Mouse (Mus musculus) ES-E14 (cell line): ENCODE data around the gene Clk2. TPM values are rescaled to one million over a fixed set of nuclear protein-coding genes. Genes with fewer than 3 reads are reported as not detected.

ENCODE experiments used
- DNase-seq: peaks from one replicate; pipeline ENCODE4 v3.0.0-alpha.2; 2013; ENCODE audit warnings: low read depth, low spot score
- H3K27ac ChIP-seq: 2 replicates; pipeline ENCODE4 v1.5.1; 2012; ENCODE audit warnings: low read depth, mild to moderate bottlenecking, low read length, moderate library complexity, mixed read lengths; ENCODE audit not compliant: poor library complexity, insufficient read depth, severe bottlenecking
- H3K36me3 ChIP-seq: 2 replicates; pipeline ENCODE4 v1.6.1; 2012; ENCODE audit warnings: mild to moderate bottlenecking, low read length, moderate library complexity, mixed read lengths; ENCODE audit not compliant: control insufficient read depth, poor library complexity, insufficient read depth, severe bottlenecking
- H3K4me1 ChIP-seq, 2 experiments: fragments of 150-350 bp in 1 of 2; sonication (generic) in 1 of 2; 2 replicates each; pipeline ENCODE4 v1.6.1; 2012; ENCODE audit warnings: low read length in 2 of 2, mild to moderate bottlenecking in 1 of 2, mixed read lengths in 1 of 2; ENCODE audit not compliant: control insufficient read depth in 2 of 2, insufficient read depth in 2 of 2, poor library complexity in 1 of 2
- H3K4me3 ChIP-seq, 2 experiments: fragments of 150-350 bp in 1 of 2; sonication (generic) in 1 of 2; 2 replicates each; pipeline ENCODE4 v1.5.1; 2012; ENCODE audit warnings: low read length in 2 of 2, low read depth in 1 of 2, mild to moderate bottlenecking in 1 of 2, mixed read lengths in 1 of 2; ENCODE audit not compliant: insufficient read depth in 1 of 2, poor library complexity in 1 of 2, severe bottlenecking in 1 of 2
- H3K9ac ChIP-seq: 2 replicates; pipeline ENCODE4 v1.6.1; 2012; ENCODE audit warnings: low read depth, mild to moderate bottlenecking, low read length, mixed read lengths; ENCODE audit not compliant: poor library complexity, insufficient read depth, severe bottlenecking
- H3K9me3 ChIP-seq: fragments of 150-350 bp; sonication (generic); 2 replicates; pipeline ENCODE4 v1.6.1; 2012; ENCODE audit warnings: low read depth, mild to moderate bottlenecking, low read length; ENCODE audit not compliant: control insufficient read depth, insufficient read depth
- CHD2 ChIP-seq: IDR thresholded peaks from 2 replicates; pipeline ENCODE4 v1.6.1; 2014; ENCODE audit warnings: mild to moderate bottlenecking, low read depth, low read length, inconsistent platforms
- HCFC1 ChIP-seq: IDR thresholded peaks from 2 replicates; pipeline ENCODE4 v1.6.1; 2012; ENCODE audit warnings: low read length, inconsistent platforms, borderline replicate concordance; ENCODE audit not compliant: insufficient read depth
- MAFK ChIP-seq: IDR thresholded peaks from 2 replicates; pipeline ENCODE4 v1.6.1; 2014; ENCODE audit warnings: mild to moderate bottlenecking, low read depth, low read length, inconsistent platforms; ENCODE audit not compliant: insufficient read depth
- ZC3H11A ChIP-seq: IDR thresholded peaks from 2 replicates; pipeline ENCODE4 v1.6.1; 2012; ENCODE audit warnings: low read depth, mild to moderate bottlenecking, inconsistent platforms, low read length, borderline replicate concordance
- ZNF384 ChIP-seq: IDR thresholded peaks from 2 replicates; pipeline ENCODE4 v1.6.1; 2012; ENCODE audit warnings: low read depth, low read length, inconsistent platforms
- in situ Hi-C, 2 experiments: fragments of 600-800 bp; cut with MboI; formaldehyde crosslinking; loops; one replicate each; pipeline ENCODE4 v1.15.1; 2025; ENCODE audit warnings: low sequenced_read_pairs in 2 of 2, inconsistent platforms in 1 of 2; ENCODE audit not compliant: unreplicated experiment in 2 of 2
- total RNA-seq: library from RNA; depleted of rRNA; stranded (reverse); fragments of 300-350 nt; gene quantifications from 2 replicates; pipeline ENCODE4 v1.2.3, GENCODE M21; 2012

Clk2 gene
- total RNA-seq, 1 experiment, result 42.0 TPM

GRCm38 (mm10) chr3:89182531-89183057 is 18.0 kb downstream of the Clk2 start:
- in situ Hi-C loops, result no loop called here
- Histone ChIP-seq H3K9me3 (no peaks in the 10 kb centered on the region), H3K9ac (no peak overlapping the region), H3K4me3 (peak overlapping the region in 1 of 2 experiments; percentile 83; a peak in 1 of 4 replicates), H3K36me3 (peaks cover 19% of the 10 kb centered on the region), H3K4me1 (peaks cover 6 to 22% of the 10 kb centered on the region in 2 experiments; a peak in 3 of 4 replicates), H3K27ac (no peak overlapping the region)
- TF ChIP-seq HCFC1, result no peak
- TF ChIP-seq ZC3H11A, result no peak
- no peak for TF ChIP-seq MAFK
- TF ChIP-seq CHD2, result no peak
- no peak for TF ChIP-seq ZNF384
- DNase-seq, result no peak

DNA sequence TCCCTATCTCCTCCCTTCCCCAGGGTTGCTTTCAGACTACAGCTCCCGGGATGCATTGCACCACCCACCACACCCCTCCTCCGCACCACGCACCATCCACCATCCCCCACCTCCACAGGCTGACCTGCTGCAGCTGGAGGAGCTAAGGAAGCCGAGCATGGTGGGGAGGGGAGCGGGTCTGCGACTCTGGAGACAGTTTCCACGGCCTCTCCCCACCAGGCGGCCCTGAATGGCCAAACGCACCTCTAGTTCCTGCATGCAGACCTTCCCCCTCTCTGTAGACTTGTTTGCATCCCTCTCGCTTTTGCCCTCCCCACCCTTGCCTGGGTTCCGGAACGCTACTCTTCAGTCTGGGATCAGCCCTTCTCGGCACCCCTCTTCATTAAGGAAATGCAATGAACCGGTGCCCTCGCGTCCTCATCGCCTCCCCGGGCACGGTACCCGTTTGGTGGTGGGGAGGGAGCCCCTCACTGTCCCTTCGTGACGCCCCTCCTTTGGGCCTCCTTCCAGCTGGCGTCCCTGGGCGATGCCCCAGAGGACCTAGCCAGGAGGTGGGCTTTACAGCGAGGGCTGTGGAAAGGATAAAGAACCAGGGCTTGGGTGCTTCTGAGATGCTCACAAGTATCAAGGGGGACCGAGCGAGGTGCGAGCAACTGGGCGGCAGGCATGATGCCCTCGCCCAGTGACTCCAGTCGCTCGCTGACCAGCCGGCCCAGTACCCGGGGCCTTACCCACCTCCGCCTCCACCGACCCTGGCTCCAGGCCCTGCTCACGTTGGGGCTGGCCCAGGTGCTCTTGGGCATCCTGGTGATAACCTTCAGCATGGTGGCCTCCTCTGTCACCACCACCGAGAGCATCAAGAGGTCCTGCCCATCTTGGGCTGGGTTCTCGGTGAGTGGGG is 18.7 kb downstream of the Clk2 start, which contains the start of gene Fam189b:
Fam189b (plus strand) TSS at position 86 of the 901 bp plus-strand sequence.
- no peaks in the 10 kb centered on the region for H3K9me3 ChIP-seq
- H3K9ac ChIP-seq, result peak within 1 kb of the TSS; percentile 79
- H3K4me1 ChIP-seq, result peaks cover 6 to 27% of the 10 kb centered on the region in 2 experiments; a peak in 3 of 4 replicates
- peaks cover 19% of the 10 kb centered on the region for H3K36me3 ChIP-seq
- peak within 1 kb of the TSS; percentile 72 to 83 for H3K4me3 ChIP-seq
- DNase-seq, result peak; percentile 77
- peak; percentile 89 for TF ChIP-seq HCFC1
- no peak for TF ChIP-seq ZNF384
- in situ Hi-C loops, result no loop called here
- H3K27ac ChIP-seq, result no peak within 1 kb of the TSS

DNA sequence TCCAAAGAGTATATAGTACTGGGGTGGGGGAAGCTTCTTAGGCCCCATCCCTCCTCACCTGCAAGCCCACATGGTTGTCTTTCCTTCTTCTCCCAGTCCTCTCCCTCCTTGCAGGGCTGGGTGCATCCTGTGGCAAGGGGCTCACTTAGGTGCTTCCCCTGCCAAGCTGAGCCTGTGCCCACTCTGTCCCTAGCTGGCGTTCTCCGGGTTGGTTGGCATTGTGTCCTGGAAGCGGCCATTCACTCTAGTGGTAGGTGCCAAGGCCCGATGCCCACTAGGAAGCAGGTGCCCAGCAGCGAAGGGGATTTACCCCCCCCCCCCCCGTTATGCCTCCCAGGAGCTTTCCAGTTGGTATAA is 19.3 kb downstream of the Clk2 start:
- no peak overlapping the region for H3K27ac ChIP-seq
- H3K9ac ChIP-seq, result peak overlapping the region; percentile 79; the same call in 1 of the 2 replicates
- DNase-seq, result no peak
- peak overlapping the region; percentile 72 to 83; a peak in 3 of 4 replicates for H3K4me3 ChIP-seq
- no peaks in the 10 kb centered on the region for H3K9me3 ChIP-seq
- in situ Hi-C loops, result no loop called here
- H3K36me3 ChIP-seq, result peaks cover 18% of the 10 kb centered on the region
- peaks cover 5 to 26% of the 10 kb centered on the region in 2 experiments; a peak in 3 of 4 replicates for H3K4me1 ChIP-seq
- no peak for TF ChIP-seq MAFK
- no peak for TF ChIP-seq ZNF384
- no peak for TF ChIP-seq HCFC1
- TF ChIP-seq CHD2, result no peak
- TF ChIP-seq ZC3H11A, result no peak

DNA sequence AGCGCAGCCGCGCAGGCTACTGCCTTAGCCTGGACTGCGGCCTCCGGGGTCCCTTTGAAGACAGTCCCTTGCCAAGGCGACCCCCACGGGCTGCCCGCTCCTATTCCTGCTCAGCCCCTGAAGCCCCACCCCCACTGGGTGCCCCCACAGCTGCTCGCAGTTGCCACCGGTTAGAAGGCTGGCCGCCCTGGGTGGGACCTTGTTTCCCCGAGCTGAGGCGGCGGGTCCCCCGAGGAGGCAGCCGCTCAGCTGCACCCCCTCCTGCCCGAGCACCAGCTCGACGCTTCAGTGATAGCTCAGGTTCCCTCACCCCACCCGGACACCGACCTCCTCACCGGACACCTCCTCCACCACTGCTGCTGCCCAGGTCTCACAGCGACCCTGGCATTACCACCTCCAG is 22.6 kb downstream of the Clk2 start:
- H3K9ac ChIP-seq, result peak overlapping the region; percentile 60
- H3K27ac ChIP-seq, result no peak overlapping the region
- no peak for TF ChIP-seq ZNF384
- no peak for TF ChIP-seq HCFC1
- TF ChIP-seq CHD2, result no peak
- TF ChIP-seq MAFK, result no peak
- no peak for TF ChIP-seq ZC3H11A
- in situ Hi-C loops, result no loop called here
- H3K4me3 ChIP-seq, result peak overlapping the region; percentile 54 to 58; a peak in 3 of 4 replicates
- no peak for DNase-seq
- peaks cover 5 to 23% of the 10 kb centered on the region in 2 experiments; a peak in 3 of 4 replicates for H3K4me1 ChIP-seq
- H3K36me3 ChIP-seq, result no peaks in the 10 kb centered on the region; the same call in 1 of the 2 replicates
- H3K9me3 ChIP-seq, result no peaks in the 10 kb centered on the region
